Mouse (Mus musculus) CD4-positive, CD25-positive, alpha-beta regulatory T cell, adult 2 months (primary cell): ENCODE measurements at regions not wholly inside any gene's neighbourhood (a gene's known extent, or its start where the extent isn't known, plus 50 kb on each side); places are given as distances from the start of the nearest gene placed in this dataset.

Experiments
- DNase-seq: peaks from one replicate; pipeline ENCODE4 v3.0.0-alpha.2; 2012; ENCODE audit warnings: low read depth, low spot score

DNA sequence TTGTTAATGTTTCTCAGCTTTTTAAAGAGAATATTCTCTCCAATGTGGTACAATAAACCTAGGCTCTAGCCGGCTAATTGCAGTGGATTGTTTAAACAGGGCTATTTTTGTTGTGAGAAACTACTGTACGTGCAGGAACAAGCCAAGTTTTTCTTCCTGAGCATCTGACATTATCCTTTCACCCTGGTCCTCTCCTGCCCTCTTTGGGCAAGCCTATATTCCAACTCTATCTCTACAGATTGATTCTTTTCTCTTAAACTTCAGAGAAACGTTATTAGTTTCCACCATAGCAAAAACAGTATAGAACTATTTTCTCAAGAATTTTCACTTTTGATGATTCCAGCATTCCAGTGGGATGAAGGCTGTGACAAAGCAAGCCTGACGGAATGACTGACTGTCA lies 535.2 kb downstream of the Fgf9 start:
- DNase-seq, result no peak

DNA sequence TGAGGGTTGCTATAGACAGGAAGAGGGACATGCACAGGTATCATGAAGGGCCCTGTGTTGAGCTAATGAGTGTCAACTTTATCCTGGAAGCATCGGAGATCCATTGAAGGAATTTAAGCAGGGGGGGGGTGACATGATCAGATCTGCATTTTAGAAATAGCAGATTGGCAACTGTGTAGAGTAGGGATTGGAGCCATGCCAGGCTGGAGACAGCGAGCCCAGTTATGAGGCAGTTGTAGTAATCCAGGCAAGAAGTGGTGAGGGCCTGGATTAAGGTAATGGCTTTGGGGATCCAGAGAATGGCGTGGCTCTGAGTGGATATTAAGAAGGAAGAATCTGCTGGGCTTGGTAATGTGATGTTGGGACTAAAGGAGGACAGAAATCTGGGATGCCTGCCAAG lies 528.5 kb downstream of the Fgf9 start:
- no peak for DNase-seq

DNA sequence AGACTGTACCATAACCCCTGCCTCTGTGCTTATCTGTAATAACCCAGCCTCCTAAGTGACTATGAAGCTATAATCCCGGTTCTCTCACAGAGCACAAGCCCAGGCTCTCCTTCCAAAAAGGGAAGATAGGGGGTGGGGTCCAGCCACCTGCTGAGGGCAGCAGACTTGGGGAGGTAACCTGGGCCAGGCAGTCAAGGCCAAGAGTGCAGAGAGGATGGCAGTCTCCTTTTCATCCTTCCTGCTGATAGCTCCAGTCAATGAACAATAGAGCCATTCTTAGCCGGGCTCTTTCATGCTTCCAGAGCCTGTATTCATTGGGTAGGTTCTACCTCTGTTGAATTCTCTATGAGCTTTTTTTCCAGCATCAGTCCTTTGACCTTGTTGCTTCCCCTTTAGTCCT lies 527.5 kb downstream of the Fgf9 start:
- DNase-seq, result no peak

DNA sequence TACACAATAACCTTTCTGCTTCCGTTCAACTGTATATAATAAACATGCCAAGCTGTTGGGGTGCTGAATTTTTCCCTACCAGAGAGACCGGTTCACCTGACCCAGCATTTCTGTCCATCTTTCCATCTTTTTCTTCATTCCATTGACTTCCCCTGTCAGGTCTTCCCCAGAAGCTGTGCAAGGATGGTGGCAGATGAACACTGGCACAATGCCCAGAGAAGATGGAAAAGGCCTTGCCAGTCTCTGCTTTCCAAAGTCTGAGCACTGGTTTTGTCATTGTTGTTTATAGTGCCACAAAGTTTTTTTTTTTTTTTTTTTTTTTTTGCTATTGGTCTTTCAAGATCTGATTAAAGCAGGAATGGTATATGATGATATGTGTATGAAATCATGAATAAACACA lies 526.6 kb downstream of the Fgf9 start:
- no peak for DNase-seq

DNA sequence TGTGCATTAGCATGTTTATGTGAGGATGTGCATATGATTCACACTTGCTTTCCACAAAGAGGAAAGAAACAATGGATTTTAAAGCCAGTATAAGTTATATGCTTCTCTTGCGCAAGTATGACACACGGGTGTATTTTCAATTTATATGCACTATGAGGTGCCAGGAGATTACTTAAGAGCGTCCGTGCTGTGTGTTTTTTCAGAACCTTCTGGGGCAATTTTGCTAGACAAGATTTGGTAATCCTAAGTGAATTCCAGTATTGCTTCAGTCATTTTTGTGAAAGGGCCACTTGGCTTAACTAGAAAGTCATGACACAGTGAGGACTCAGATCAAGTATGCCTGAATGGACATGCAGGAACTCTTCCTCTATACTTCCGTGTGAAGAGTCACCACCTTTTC lies 511.5 kb downstream of the Fgf9 start:
- DNase-seq, result no peak

DNA sequence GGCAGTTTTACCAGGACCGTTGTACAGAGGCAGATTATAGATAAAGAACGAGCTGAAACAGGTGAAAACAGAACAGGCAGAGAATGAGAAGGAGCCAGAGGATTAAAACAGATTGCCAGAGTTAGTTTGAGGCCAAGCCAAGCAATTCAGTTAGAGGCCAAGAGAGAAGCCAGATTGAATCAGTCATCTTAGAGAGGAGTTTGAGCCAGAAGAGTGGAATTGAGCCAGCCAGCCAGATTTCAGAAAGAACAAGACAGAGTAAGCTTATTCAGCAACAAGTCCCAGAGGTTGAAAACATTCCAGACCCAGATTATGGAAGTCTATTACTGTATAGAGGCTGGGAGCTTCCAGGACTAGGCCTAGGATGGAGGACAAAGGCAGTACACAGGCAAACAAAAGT lies 499.7 kb downstream of the Fgf9 start:
- DNase-seq, result no peak

DNA sequence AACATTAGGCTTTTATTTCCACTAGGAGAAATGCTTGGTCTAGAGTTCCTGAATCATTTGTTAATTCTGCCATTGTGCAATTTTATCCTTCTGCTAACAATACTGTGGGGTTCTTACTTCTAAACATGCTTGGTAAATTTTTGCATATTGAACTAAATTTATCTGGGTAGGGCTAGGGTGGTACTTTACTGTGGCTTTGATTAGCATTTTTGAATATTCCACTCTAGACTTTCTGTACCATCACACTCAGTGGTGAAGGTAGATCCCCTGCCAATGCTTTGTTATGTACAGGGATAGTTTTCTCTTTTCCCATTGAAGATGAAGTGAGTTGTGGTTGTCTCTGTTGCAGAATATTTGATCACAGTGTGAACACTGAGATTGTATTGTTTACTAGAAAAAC lies 497.1 kb downstream of the Fgf9 start:
- DNase-seq, result no peak

DNA sequence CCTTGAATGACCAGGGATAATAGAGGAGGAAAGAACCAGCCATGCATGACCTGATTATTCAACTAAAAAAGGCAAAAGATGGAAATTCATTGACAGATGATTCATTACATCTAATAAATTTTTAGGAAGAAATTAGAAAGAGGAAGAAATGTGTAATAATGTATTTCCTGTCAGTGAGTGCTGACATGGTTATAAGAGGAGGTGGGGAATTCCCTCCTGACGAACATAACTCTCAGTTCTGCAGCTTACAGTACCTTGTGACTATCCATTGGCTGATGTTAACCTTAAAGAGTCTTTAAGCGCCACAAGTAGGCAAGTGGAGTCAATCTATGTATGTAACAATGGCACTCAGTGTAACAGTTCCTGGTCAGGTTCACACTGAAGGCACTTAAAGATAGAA lies 492.7 kb downstream of the Fgf9 start:
- peak; percentile 37 for DNase-seq

DNA sequence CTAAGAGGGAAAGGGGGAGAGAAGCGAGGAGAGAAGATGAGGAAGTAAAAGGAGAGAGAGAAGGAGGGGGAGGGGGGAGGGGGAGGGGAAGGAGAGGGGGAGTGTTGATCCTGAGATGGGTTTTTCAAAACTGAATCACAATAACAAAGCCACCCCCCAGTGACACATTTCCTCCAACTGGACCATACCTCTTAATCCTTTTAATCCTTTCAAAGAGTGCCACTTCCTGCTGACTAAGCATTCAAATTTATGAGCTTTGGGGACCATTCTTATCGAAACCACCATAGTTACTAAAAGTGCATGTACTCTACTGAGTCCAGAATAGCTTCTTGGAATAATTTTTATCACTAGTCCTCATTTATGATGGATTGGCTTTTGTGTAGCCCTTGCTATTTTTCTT lies 480.4 kb downstream of the Fgf9 start:
- DNase-seq, result no peak

DNA sequence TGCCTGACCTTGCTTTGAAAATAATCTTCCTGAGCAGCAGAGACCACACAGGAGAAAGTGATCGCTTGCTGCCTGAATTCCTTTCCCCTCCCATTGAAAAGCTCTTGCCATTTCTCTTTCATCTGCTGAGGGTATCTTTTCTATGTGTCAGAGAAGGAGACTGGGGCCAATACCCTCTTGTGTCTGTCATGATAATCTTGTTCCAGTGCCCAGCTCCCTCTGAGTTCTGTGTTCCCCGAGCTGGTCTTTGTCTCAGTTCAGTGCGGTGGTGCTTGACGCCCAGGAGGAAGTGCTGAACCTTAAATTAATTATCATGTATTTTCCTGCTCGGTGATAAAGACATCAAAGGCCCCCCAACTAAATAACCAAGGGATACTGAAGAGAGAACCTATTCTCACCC lies 475.4 kb downstream of the Fgf9 start:
- no peak for DNase-seq

DNA sequence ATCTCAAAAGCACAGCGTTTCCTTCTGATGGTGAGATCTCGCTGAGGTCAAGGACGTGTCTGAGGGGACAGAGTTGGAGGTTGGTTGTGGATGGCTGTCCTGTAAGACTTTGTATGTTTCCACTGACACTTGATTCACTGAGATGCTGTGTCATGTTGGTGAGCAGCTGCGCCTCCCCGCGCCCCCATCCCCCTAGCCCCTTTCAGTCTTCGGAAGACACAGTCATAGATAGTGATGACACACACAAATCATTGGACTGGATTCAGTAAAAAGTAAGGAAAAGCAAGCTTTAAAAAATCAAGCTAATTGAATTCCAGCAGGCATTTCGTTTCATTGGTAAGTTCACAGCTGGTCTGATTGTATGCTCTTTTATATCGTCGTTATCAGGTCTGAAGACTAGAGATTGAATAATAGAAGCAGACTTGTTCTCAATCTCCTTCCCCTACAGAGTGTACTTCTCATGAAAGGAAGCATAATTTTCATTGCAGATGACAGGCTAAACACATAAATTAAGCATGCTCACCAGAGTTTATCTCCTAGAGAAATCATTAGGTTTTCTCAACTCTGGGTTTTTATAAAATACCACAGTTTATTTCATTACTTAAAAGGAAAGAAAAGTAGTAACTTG lies 472.9 kb downstream of the Fgf9 start:
- no peak for DNase-seq

DNA sequence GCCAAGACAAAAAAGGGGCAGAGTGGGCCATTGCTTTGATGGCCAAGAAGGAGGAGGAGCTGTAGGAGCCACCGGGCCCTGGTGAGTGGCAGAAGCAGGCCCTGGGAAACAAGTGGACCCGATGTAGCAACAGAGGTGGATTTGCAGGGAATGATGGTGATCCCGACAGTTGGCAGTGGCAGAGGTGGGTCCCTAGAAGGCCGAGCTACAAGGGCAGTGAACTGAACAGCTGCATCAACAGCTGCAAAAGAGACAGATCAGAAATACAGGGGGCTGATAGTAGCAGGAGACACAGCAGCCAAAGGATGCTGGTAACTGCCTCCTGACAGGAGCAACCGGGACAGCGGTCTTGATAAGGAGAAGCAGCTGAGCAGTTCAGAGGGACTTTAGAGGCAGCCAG lies 467.8 kb downstream of the Fgf9 start:
- DNase-seq, result no peak

DNA sequence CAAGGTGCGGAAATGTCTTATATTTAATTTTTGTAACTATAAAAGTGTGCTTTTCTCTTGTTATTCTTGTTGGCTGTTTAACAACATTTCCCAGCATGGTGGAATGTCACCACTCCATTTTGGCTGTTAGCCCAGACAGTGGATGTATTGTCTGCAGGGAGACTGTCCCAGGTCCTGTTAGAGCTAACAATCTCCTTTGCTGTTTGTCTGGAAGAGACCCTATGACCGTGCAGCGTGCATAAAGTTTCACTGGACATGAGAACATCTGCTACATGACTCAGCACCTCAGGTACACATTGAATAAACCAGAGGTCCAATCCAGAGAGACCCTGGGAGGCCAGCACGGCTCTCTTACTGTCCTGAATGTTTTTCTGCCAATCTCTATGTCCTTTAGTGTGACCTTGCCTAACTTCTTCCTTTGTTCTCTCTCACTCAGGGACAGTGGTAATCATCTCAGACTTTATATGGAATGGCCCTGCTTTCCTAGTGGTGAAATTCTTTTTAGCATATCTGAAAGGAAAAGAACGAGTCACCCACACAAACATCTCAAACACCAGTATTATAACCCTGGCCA lies 450.7 kb downstream of the Fgf9 start:
- no peak for DNase-seq

DNA sequence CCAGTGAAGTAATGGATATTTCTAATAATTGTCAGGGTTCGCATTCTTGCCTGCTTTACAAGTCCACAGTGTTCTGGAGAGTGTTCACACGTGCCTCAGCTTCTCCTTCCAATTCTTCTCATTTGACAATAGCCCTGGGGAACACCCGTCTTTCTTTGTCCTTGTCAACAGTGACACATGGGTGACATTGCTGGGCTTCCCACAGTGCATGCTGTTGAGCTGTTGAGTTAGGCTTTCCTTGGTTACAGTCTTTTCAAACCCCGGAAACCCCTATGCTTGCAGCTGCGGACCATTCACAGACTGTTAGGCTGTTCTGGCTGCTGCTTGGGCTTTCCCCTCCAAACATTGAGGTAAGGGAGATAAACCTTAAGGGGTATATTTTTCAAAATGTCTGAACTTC lies 450.0 kb downstream of the Fgf9 start:
- DNase-seq, result no peak

DNA sequence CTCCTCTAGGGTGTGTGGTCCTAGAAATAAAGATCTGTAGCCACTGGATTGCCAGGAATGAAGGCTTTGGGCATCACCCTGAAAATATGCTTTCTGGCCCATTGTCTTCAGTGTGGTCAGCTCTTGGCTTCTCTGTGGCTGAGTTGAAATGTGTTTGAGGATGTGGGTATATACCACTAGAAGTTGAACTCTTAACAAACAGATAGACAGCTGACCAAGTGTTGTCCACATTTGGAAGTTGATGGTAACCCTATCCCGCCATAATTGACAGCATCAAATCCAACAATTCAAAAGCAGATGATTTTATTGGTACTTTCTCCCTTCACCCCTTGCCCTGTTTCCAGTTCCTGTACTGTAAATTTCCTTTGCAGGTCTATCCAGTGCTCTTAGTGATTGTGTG lies 448.7 kb downstream of the Fgf9 start:
- DNase-seq, result no peak

DNA sequence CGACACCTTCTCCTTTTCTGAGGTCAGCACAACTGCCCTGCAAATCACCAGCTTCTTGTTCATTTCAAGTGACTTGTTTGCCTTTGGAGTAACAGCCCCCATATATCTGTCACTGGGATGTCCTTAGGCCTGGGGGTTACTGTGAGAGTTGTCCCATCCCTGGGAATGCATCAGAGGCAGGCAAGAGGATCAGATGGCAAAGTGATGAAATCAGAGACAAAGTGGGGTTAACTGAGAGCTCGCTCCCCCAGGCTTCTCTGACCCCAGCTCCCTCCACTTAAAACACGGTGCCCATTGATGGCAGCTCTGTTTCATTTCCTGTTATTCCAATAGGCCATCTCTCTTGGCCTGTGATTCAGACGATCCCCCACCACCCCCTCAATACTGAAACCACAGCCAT lies 446.2 kb downstream of the Fgf9 start:
- no peak for DNase-seq

DNA sequence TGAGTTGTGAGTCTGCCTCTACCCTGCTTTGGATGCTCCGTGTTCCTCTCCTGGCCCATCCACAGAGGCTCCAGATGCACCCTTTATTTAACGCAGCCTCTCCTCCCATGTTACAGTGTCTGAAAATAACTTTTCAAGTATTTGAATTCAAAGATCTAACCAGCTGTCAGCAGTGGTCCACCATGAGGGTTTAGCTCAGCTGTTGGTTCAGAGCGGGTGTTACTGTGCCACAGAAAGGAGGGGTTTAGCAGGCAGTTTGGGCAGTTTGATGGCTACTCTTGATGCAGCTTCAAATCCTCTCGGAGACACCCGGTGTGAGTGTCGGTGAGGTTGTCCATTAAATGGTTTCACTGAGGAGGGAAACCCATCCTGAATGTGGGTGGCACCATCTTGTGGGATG lies 441.8 kb downstream of the Fgf9 start:
- no peak for DNase-seq

DNA sequence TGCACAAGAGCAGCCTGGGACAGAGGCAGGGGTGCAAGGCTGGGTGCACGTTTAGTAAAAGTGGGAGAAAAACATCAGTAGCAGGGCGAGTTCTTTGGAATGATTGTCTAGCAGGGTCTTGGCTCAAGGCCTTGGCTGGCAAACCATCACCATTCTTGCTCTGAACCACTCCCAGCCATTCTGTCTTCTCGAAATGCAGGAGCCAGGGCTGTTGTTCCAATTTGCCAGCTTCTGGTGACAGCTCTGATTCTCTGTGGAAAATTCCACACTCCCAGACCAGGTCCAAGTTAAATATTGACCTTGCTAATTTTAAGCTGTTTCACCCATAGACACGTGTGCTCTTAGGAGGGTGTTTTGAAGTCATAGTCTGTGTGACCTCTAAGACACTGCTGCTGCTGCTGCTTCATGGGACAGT lies 441.2 kb downstream of the Fgf9 start:
- no peak for DNase-seq

DNA sequence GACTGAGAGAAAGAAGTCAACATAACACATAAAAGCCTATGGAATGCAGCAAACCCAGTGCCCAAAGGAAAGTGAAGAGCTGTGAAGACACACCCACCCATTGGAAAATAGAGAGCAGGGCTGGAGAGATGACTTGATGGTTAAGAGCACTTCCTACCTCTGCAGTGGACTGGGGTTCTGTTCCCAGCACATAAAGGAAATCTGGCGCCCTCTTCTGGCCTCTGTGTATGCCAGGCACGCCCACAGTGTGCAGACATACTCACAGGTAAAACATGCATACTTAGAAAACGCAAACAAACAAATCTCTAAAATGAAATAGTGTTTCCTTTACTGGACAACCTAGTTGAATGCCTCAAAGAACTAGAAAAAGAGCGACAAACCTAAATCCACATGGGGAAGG lies 440.4 kb downstream of the Fgf9 start:
- no peak for DNase-seq

DNA sequence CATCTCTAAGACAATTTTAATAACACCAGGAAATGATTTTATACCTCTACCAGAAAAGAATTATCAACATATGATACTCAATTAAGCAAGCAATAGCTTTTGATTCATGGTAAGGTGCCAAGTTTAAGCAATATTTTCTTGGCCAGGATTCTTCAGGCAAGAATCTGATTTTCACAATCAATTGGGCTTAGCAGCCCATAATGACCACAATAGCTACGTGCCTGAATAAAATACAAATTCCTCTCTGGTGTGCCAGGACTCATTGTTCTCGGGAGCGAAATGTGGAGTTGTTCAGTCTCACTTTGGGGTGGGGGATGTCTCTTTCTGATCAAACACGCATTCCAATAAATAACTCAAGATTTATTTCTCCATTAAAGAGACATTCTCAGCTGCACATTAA lies 438.8 kb downstream of the Fgf9 start:
- DNase-seq, result no peak

DNA sequence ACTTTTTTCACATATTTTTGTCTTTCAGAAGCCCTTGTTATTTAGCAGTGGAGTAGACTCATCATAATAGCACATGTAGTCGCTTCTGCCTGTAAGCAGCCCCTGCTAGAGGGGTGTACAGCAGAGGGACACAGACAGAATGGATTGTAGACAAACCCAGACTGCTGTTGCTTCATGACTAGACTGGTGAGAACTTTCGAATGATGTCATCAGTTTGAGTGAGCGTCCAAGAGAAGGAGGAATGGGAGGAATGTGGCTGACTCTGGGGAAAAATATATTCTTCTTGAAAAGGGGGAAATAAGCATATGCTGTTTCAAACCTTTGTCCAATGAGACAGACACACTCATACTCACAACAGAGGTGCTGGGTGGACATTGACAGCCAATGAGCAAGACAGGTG lies 436.1 kb downstream of the Fgf9 start:
- no peak for DNase-seq

DNA sequence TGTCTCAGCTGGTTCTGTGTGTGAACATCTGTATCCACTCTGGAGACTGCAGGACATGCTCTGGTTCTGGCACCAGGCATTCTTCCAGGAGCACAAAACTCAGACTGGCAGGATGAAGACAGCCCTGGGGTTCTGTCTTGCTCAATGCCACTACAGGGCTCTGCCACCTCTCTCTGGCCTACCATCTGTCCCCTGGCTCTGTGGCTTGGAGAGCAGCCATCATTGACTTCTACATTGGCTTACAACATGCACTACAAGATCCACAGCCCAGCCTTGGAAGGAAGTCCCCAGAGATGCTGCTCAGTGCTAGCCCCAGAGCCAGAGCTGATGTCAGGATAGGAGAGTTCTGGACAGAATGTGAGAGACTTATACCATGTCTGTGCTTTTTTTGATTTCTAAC lies 435.5 kb downstream of the Fgf9 start:
- no peak for DNase-seq

DNA sequence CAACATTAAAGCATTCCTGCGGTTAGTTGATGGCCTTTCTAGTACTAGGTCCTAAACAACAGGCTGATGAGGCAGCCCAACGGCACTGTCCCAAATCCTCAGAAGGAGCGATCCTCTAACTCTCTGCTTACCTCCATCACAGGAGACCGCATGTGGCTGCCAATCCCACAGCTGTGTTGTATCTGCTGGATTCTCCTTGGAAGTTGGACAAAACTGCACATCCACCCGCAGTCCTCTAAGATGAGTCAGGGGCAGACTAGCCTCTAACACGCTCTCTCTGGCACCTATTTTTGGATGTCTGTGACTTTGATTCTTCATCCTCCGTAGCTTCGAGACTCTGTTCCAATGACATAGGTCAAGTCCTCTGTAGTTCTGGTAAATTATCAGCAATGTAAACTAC lies 432.5 kb downstream of the Fgf9 start:
- no peak for DNase-seq

DNA sequence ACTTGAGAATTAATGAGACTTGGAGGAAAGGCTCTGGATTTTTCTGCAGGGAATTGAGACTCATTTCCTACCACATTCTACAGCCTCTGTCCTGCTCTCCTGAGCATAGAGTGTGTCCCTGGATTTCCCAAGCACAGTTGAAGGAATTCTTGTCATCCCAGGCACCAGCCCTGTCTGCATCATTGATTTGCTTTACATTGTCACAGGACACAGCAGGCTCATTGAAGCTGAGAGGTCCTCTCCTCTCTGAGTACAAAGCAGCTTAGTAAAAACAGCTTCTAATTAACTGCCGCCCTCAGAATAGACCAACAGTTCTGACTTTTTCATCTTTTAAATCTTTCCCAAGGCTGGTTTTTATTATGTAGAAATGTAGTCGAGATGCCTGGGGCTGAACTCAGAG lies 429.7 kb downstream of the Fgf9 start:
- no peak for DNase-seq
